Mouse (Mus musculus) heart, postnatal 0 days (tissue): Measurements from ENCODE around the gene Nptn. TPM values are rescaled to one million over a fixed set of nuclear protein-coding genes. Genes with fewer than 3 reads are reported as not detected.
A peak's percentile ranks its signal among the peaks of the same experiment; 100 is the strongest.

Source experiments
- ATAC-seq: fragments of 200-750 bp; cut with Nextera tagmentation; 2 replicates; pipeline ENCODE4 v1.8.0; 2017; ENCODE audit warnings: low read depth, moderate number of reproducible peaks, moderate library complexity; ENCODE audit not compliant: insufficient read depth
- DNase-seq: peaks from one replicate; pipeline ENCODE4 v3.0.0-alpha.2; 2016; ENCODE audit warnings: low spot score
- H3K27ac ChIP-seq: fragments of 300-500 bp; sonication (generic); 2 replicates; pipeline ENCODE4 v1.5.1; 2014; ENCODE audit warnings: low read depth, mild to moderate bottlenecking
- H3K27me3 ChIP-seq: fragments of 300-500 bp; sonication (generic); 2 replicates; pipeline ENCODE4 v1.6.1; 2014; ENCODE audit warnings: low read length, mixed read lengths; ENCODE audit not compliant: control insufficient read depth, insufficient read depth
- H3K36me3 ChIP-seq: fragments of 300-500 bp; sonication (generic); replicated peaks from 2 replicates; pipeline ENCODE4 v1.6.1; 2014; ENCODE audit warnings: low read length, mixed read lengths; ENCODE audit not compliant: control insufficient read depth, insufficient read depth
- H3K4me1 ChIP-seq: fragments of 300-500 bp; sonication (generic); 2 replicates; pipeline ENCODE4 v1.6.1; 2014; ENCODE audit warnings: antibody characterized with exemption; ENCODE audit not compliant: control insufficient read depth, insufficient read depth
- H3K4me2 ChIP-seq: fragments of 300-500 bp; sonication (generic); 2 replicates; pipeline ENCODE4 v1.6.1; 2014; ENCODE audit warnings: low read depth, mild to moderate bottlenecking, low read length, moderate library complexity
- H3K4me3 ChIP-seq: fragments of 300-500 bp; sonication (generic); 2 replicates; pipeline ENCODE4 v1.5.1; 2014; ENCODE audit warnings: low read depth, low read length
- H3K9ac ChIP-seq: fragments of 300-500 bp; sonication (generic); replicated peaks from 2 replicates; pipeline ENCODE4 v1.6.1; 2014; ENCODE audit warnings: low read depth, low read length, mixed read lengths
- H3K9me3 ChIP-seq: fragments of 300-500 bp; sonication (generic); replicated peaks from 2 replicates; pipeline ENCODE4 v1.6.1; 2016; ENCODE audit warnings: low read length; ENCODE audit not compliant: control insufficient read depth
- CTCF ChIP-seq: IDR thresholded peaks from 2 replicates; pipeline ENCODE4 v1.5.1; 2016; ENCODE audit warnings: antibody characterized with exemption, control low read depth, low read depth
- EP300 ChIP-seq: IDR thresholded peaks from 2 replicates; pipeline ENCODE4 v1.6.1; 2016; ENCODE audit warnings: antibody characterized with exemption, low read depth
- WGBS: fragments of 180-500 bp; shearing (Covaris S2); extraction: QIAGEN DNeasy Blood & Tissue Kit; methylation state at CpG from one replicate; pipeline ENCODE4 v1.1.7; 2014; 5-methylcytosine and 5-hydroxymethylcytosine counted together
- polyA plus RNA-seq: library from polyadenylated mRNA; unstranded; fragments of >200 nt; fragmentation: Nextera tagmentation; extraction: Ambion mirVana; gene quantifications from 2 replicates; pipeline ENCODE4 v1.2.1, GENCODE M21; 2015
- total RNA-seq: library from RNA; depleted of rRNA; stranded (reverse); fragments of >200 nt; gene quantifications from 2 replicates; pipeline ENCODE4 v1.2.3, GENCODE M21; 2014; ENCODE audit warnings: low replicate concordance

Gene Nptn
- total and polyA plus RNA-seq, 2 experiments from 2014 or later = 101 to 402 TPM

GRCm38 (mm10) chr9:58657735-58658512 is 75.9 kb downstream of the Nptn start:
- Histone ChIP-seq H3K27me3 (no peaks in the 10 kb centered on the region), H3K4me1 (peaks cover 14% of the 10 kb centered on the region; the same call in 1 of the 2 replicates), H3K9me3 (no peaks in the 10 kb centered on the region), H3K4me2 (no peak overlapping the region), H3K4me3 (no peak overlapping the region), H3K9ac (no peak overlapping the region), H3K27ac (peak overlapping the region; percentile 41; the same call in 1 of the 2 replicates), H3K36me3 (peaks cover 34% of the 10 kb centered on the region)
- DNase-seq (no peak), ATAC-seq (no peak)
- WGBS = 55% methylated on average over 5 of the region's 5 CpGs
- TF ChIP-seq EP300 = no peak
- TF ChIP-seq CTCF = no peak

GRCm38 (mm10) chr9:58658596-58659309 is 76.7 kb downstream of the Nptn start:
- TF ChIP-seq EP300 (no peak), CTCF (no peak)
- Histone ChIP-seq H3K9ac (no peak overlapping the region), H3K9me3 (no peaks in the 10 kb centered on the region), H3K36me3 (peaks cover 36% of the 10 kb centered on the region), H3K4me1 (peaks cover 14% of the 10 kb centered on the region; the same call in 1 of the 2 replicates), H3K4me2 (no peak overlapping the region), H3K4me3 (no peak overlapping the region), H3K27ac (peak overlapping the region; percentile 41), H3K27me3 (no peaks in the 10 kb centered on the region)
- DNase-seq (peak; percentile 13), ATAC-seq (peak; percentile 66)
- WGBS = 56% methylated on average over 4 of the region's 4 CpGs

GRCm38 (mm10) chr9:58659331-58659730 is 77.3 kb downstream of the Nptn start:
- Histone ChIP-seq H3K9me3 (no peaks in the 10 kb centered on the region), H3K4me2 (no peak overlapping the region), H3K9ac (no peak overlapping the region), H3K36me3 (peaks cover 37% of the 10 kb centered on the region), H3K27me3 (no peaks in the 10 kb centered on the region), H3K4me1 (peaks cover 14% of the 10 kb centered on the region; the same call in 1 of the 2 replicates), H3K4me3 (no peak overlapping the region), H3K27ac (peak overlapping the region; percentile 41)
- 82% methylated on average over 3 of the region's 3 CpGs for WGBS
- no peak for TF ChIP-seq EP300
- no peak for TF ChIP-seq CTCF
- ATAC-seq (no peak), DNase-seq (no peak)

- ATAC-seq (no peak), DNase-seq (no peak)
- WGBS = 66% methylated on average over 9 of the region's 9 CpGs
- Histone ChIP-seq H3K9ac (no peak overlapping the region), H3K4me1 (peaks cover 14% of the 10 kb centered on the region; the same call in 1 of the 2 replicates), H3K9me3 (no peaks in the 10 kb centered on the region), H3K4me3 (no peak overlapping the region), H3K27ac (no peak overlapping the region; the same call in 1 of the 2 replicates), H3K4me2 (no peak overlapping the region), H3K36me3 (peaks cover 36% of the 10 kb centered on the region; the same call in 1 of the 2 replicates), H3K27me3 (no peaks in the 10 kb centered on the region)
- no peak for TF ChIP-seq EP300
- TF ChIP-seq CTCF = no peak
These were observed 77.9 kb downstream of the Nptn start for GRCm38 (mm10) chr9:58659989-58660388.

- 90% methylated on average over 3 of the region's 3 CpGs for WGBS
- TF ChIP-seq CTCF (no peak), EP300 (no peak)
- no peaks in the 10 kb centered on the region for H3K9me3 ChIP-seq
- peaks cover 14% of the 10 kb centered on the region; the same call in 1 of the 2 replicates for H3K4me1 ChIP-seq
- H3K4me3 ChIP-seq = no peak overlapping the region
- H3K4me2 ChIP-seq = no peak overlapping the region
- H3K9ac ChIP-seq = no peak overlapping the region
- ATAC-seq (no peak), DNase-seq (no peak)
- peaks cover 43% of the 10 kb centered on the region for H3K36me3 ChIP-seq
- no peak overlapping the region for H3K27ac ChIP-seq
- H3K27me3 ChIP-seq = no peaks in the 10 kb centered on the region
These were observed 78.6 kb downstream of the Nptn start for GRCm38 (mm10) chr9:58660673-58661072.
